Mouse (Mus musculus) erythroblast, embryonic 14.5 days (primary cell): ENCODE measurements around the gene Sebox.

Experiments
- GATA1 ChIP-seq: IDR thresholded peaks from 2 replicates; pipeline ENCODE4 v1.6.1; 2012; ENCODE audit warnings: low read length, inconsistent platforms, mixed read lengths
- TAL1 ChIP-seq: IDR thresholded peaks from 3 replicates; pipeline ENCODE4 v1.6.1; 2012; ENCODE audit warnings: low read length, inconsistent platforms, mixed read lengths

DNA sequence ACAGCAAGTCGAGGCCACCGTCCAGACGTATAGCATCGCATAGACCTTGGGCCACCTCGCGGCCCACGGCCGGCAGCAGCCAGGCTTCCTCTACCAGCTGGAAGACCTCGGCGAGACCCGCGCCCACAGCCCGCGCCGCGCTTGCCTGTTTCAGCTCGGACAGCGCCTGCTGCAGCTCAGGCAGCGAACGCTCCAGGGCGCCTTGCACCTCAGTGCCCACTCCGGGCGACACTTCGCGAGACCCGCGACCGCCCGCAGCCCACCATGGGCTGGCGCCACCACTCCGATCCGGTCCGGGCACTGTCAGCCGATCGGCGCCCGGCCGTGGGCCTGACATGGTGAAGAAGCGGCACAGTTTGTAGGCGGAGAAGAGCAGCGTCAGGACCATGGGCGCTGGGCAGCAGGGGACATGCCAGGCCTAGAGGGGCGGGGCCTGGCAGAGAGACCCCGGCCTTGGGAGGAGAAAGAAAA is 6.1 kb upstream of the Sebox start:
- TF ChIP-seq GATA1: no peak
- TF ChIP-seq TAL1: no peak
